Mouse (Mus musculus) MEL (cell line): ENCODE data around the gene Dnajc9. TPM values are rescaled to one million over a fixed set of nuclear protein-coding genes. Genes with fewer than 3 reads are reported as not detected.
A peak's percentile ranks its signal among the peaks of the same experiment; 100 is the strongest.

Experiments
- DNase-seq: peaks from one replicate; pipeline ENCODE4 v3.0.0; 2011; ENCODE audit warnings: low read depth, low spot score
- H3K27ac ChIP-seq: 2 replicates; pipeline ENCODE4 v1.5.1; 2012; ENCODE audit warnings: low read depth, mild to moderate bottlenecking, control low read depth, low read length, moderate library complexity; ENCODE audit not compliant: control insufficient read depth
- H3K27me3 ChIP-seq, 2 experiments: fragments of 150-350 bp in 1 of 2; sonication (generic) in 1 of 2; 2 replicates each; pipeline ENCODE4 v1.6.1; 2012; ENCODE audit warnings: low read length in 2 of 2, mild to moderate bottlenecking in 2 of 2, improper control_type of control experiment in 1 of 2, moderate library complexity in 1 of 2; ENCODE audit not compliant: insufficient read depth in 2 of 2, control insufficient read depth in 1 of 2
- H3K36me3 ChIP-seq, 2 experiments: 2 replicates each; pipeline ENCODE4 v1.6.1; 2012 to 2014; ENCODE audit warnings: low read length in 2 of 2, improper control_type of control experiment in 1 of 2, inconsistent platforms in 1 of 2, mild to moderate bottlenecking in 1 of 2; ENCODE audit not compliant: insufficient read depth in 2 of 2, control insufficient read depth in 1 of 2
- H3K4me1 ChIP-seq, 2 experiments: fragments of 150-350 bp in 1 of 2; sonication (generic) in 1 of 2; 2 replicates each; pipeline ENCODE4 v1.6.1; 2012; ENCODE audit warnings: low read length in 2 of 2, improper control_type of control experiment in 1 of 2, mild to moderate bottlenecking in 1 of 2; ENCODE audit not compliant: insufficient read depth in 2 of 2, control insufficient read depth in 1 of 2
- H3K4me3 ChIP-seq, 2 experiments: fragments of 150-350 bp in 1 of 2; sonication (generic) in 1 of 2; 2 replicates each; pipeline ENCODE4 v1.5.1; 2012; ENCODE audit warnings: low read depth in 2 of 2, low read length in 2 of 2, mild to moderate bottlenecking in 2 of 2, moderate library complexity in 2 of 2, control low read depth in 1 of 2, improper control_type of control experiment in 1 of 2; ENCODE audit not compliant: control insufficient read depth in 1 of 2, insufficient read depth in 1 of 2
- H3K79me2 ChIP-seq: 2 replicates; pipeline ENCODE4 v1.6.1; 2012; ENCODE audit warnings: mild to moderate bottlenecking, low read length, moderate library complexity; ENCODE audit not compliant: control insufficient read depth, poor library complexity, insufficient read depth
- H3K9ac ChIP-seq: 2 replicates; pipeline ENCODE4 v1.6.1; 2012; ENCODE audit warnings: low read depth, mild to moderate bottlenecking, control low read depth, low read length, moderate library complexity; ENCODE audit not compliant: control insufficient read depth, poor library complexity, severe bottlenecking
- H3K9me3 ChIP-seq: fragments of 150-350 bp; sonication (generic); replicated peaks from 2 replicates; pipeline ENCODE4 v1.6.1; 2012; ENCODE audit warnings: mild to moderate bottlenecking, low read length, improper control_type of control experiment, moderate library complexity; ENCODE audit not compliant: insufficient read depth
- BHLHE40 ChIP-seq: IDR thresholded peaks from 2 replicates; pipeline ENCODE4 v1.6.1; 2012; ENCODE audit warnings: low read depth, mild to moderate bottlenecking, inconsistent platforms, low read length, improper control_type of control experiment, borderline replicate concordance
- CHD1 ChIP-seq: IDR thresholded peaks from 2 replicates; pipeline ENCODE4 v1.6.1; 2012; ENCODE audit warnings: low read depth, mild to moderate bottlenecking, inconsistent platforms, low read length, improper control_type of control experiment
- CHD2 ChIP-seq: IDR thresholded peaks from 2 replicates; pipeline ENCODE4 v1.6.1; 2011; ENCODE audit warnings: low read length, improper control_type of control experiment
- CTCF ChIP-seq, 3 experiments: IDR thresholded peaks in 2 of 3; conservative IDR thresholded peaks in 1 of 3; 2 replicates each; pipeline ENCODE4 v1.5.1; 2011 to 2012; ENCODE audit warnings: low read length in 3 of 3, low read depth in 2 of 3, mild to moderate bottlenecking in 2 of 3, improper control_type of control experiment in 1 of 3, inconsistent platforms in 1 of 3, mixed read lengths in 1 of 3, moderate library complexity in 1 of 3; ENCODE audit not compliant: control insufficient read depth in 1 of 3, insufficient read depth in 1 of 3, poor library complexity in 1 of 3, severe bottlenecking in 1 of 3
- E2F4 ChIP-seq: IDR thresholded peaks from 2 replicates; pipeline ENCODE4 v1.6.1; 2011; ENCODE audit warnings: low read depth, low read length, improper control_type of control experiment, borderline replicate concordance
- ELF1 ChIP-seq: IDR thresholded peaks from 2 replicates; pipeline ENCODE4 v1.6.1; 2014; ENCODE audit warnings: low read depth, mild to moderate bottlenecking, inconsistent platforms, low read length, improper control_type of control experiment, moderate library complexity
- EP300 ChIP-seq, 2 experiments: IDR thresholded peaks; 2 replicates each; pipeline ENCODE4 v1.6.1; 2011; ENCODE audit warnings: improper control_type of control experiment in 2 of 2, low read length in 2 of 2, low read depth in 1 of 2, mild to moderate bottlenecking in 1 of 2
- ETS1 ChIP-seq: IDR thresholded peaks from 2 replicates; pipeline ENCODE4 v1.6.1; 2012; ENCODE audit warnings: low read depth, mild to moderate bottlenecking, inconsistent platforms, low read length, improper control_type of control experiment, moderate library complexity
- GABPA ChIP-seq: IDR thresholded peaks from 2 replicates; pipeline ENCODE4 v1.6.1; 2012; ENCODE audit warnings: low read depth, mild to moderate bottlenecking, inconsistent platforms, low read length, improper control_type of control experiment, moderate library complexity
- GATA1 ChIP-seq: IDR thresholded peaks from 2 replicates; pipeline ENCODE4 v1.6.1; 2011; ENCODE audit warnings: low read depth, low read length, improper control_type of control experiment
- JUND ChIP-seq: IDR thresholded peaks from 2 replicates; pipeline ENCODE4 v1.6.1; 2011; ENCODE audit warnings: low read depth, mild to moderate bottlenecking, improper control_type of control experiment, low read length
- KAT2A ChIP-seq: conservative IDR thresholded peaks from 2 replicates; pipeline ENCODE4 v1.6.1; 2012; ENCODE audit warnings: low read depth, low read length, improper control_type of control experiment, inconsistent platforms
- MAFK ChIP-seq: IDR thresholded peaks from 2 replicates; pipeline ENCODE4 v1.6.1; 2011; ENCODE audit warnings: low read depth, mild to moderate bottlenecking, low read length, improper control_type of control experiment, borderline replicate concordance
- MAX ChIP-seq: IDR thresholded peaks from 2 replicates; pipeline ENCODE4 v1.6.1; 2011; ENCODE audit warnings: low read length, improper control_type of control experiment
- MAZ ChIP-seq: IDR thresholded peaks from 2 replicates; pipeline ENCODE4 v1.6.1; 2012; ENCODE audit warnings: low read depth, mild to moderate bottlenecking, inconsistent platforms, low read length, improper control_type of control experiment
- MEF2A ChIP-seq: IDR thresholded peaks from 2 replicates; pipeline ENCODE4 v1.6.1; 2014; ENCODE audit warnings: low read depth, mild to moderate bottlenecking, inconsistent platforms, low read length, improper control_type of control experiment; ENCODE audit not compliant: poor library complexity, insufficient replicate concordance, severe bottlenecking; ENCODE audit errors: extremely low read depth
- MXI1 ChIP-seq: IDR thresholded peaks from 2 replicates; pipeline ENCODE4 v1.6.1; 2011; ENCODE audit warnings: mild to moderate bottlenecking, low read depth, low read length, improper control_type of control experiment
- MYB ChIP-seq: IDR thresholded peaks from 2 replicates; pipeline ENCODE4 v1.6.1; 2011; ENCODE audit warnings: mild to moderate bottlenecking, low read depth, low read length, improper control_type of control experiment
- MYC ChIP-seq: IDR thresholded peaks from 2 replicates; pipeline ENCODE4 v1.6.1; 2011; ENCODE audit warnings: low read depth, mild to moderate bottlenecking, low read length, improper control_type of control experiment, moderate library complexity
- NELFE ChIP-seq: IDR thresholded peaks from 2 replicates; pipeline ENCODE4 v1.6.1; 2011; ENCODE audit warnings: low read depth, low read length, improper control_type of control experiment
- NRF1 ChIP-seq: IDR thresholded peaks from 2 replicates; pipeline ENCODE4 v1.6.1; 2014; ENCODE audit warnings: low read depth, mild to moderate bottlenecking, inconsistent platforms, low read length, improper control_type of control experiment, moderate library complexity; ENCODE audit not compliant: poor library complexity, insufficient read depth, severe bottlenecking
- POLR2A ChIP-seq, 2 experiments: IDR thresholded peaks; 2 replicates each; pipeline ENCODE4 v1.6.1; 2011 to 2012; ENCODE audit warnings: low read length in 2 of 2, mild to moderate bottlenecking in 2 of 2, control low read depth in 1 of 2, improper control_type of control experiment in 1 of 2, low read depth in 1 of 2, moderate library complexity in 1 of 2; ENCODE audit not compliant: control insufficient read depth in 1 of 2, insufficient read depth in 1 of 2, poor library complexity in 1 of 2
- POLR2AphosphoS2 ChIP-seq: IDR thresholded peaks from 2 replicates; pipeline ENCODE4 v1.6.1; 2011; ENCODE audit warnings: low read length, improper control_type of control experiment
- POLR2AphosphoS5 ChIP-seq: IDR thresholded peaks from 2 replicates; pipeline ENCODE4 v1.6.1; 2012; ENCODE audit warnings: low read depth, borderline replicate concordance, mild to moderate bottlenecking, inconsistent platforms, low read length, moderate library complexity, mixed read lengths
- RAD21 ChIP-seq: IDR thresholded peaks from 2 replicates; pipeline ENCODE4 v1.6.1; 2011; ENCODE audit warnings: mild to moderate bottlenecking, low read depth, low read length, improper control_type of control experiment
- RCOR1 ChIP-seq: IDR thresholded peaks from 2 replicates; pipeline ENCODE4 v1.6.1; 2012; ENCODE audit warnings: low read depth, mild to moderate bottlenecking, inconsistent platforms, low read length, improper control_type of control experiment
- SIN3A ChIP-seq: IDR thresholded peaks from 2 replicates; pipeline ENCODE4 v1.6.1; 2012; ENCODE audit warnings: low read length, improper control_type of control experiment, inconsistent platforms
- SMC3 ChIP-seq: IDR thresholded peaks from 2 replicates; pipeline ENCODE4 v1.6.1; 2011; ENCODE audit warnings: low read depth, low read length, improper control_type of control experiment
- TAL1 ChIP-seq: IDR thresholded peaks from 2 replicates; pipeline ENCODE4 v1.6.1; 2012; ENCODE audit warnings: mild to moderate bottlenecking, inconsistent platforms, low read length, moderate library complexity, mixed read lengths
- TBP ChIP-seq: IDR thresholded peaks from 2 replicates; pipeline ENCODE4 v1.8.0; 2011; ENCODE audit warnings: low read depth, low read length, improper control_type of control experiment
- TCF12 ChIP-seq: IDR thresholded peaks from 2 replicates; pipeline ENCODE4 v1.6.1; 2014; ENCODE audit warnings: low read depth, mild to moderate bottlenecking, inconsistent platforms, low read length, improper control_type of control experiment, moderate library complexity
- UBTF ChIP-seq: IDR thresholded peaks from 2 replicates; pipeline ENCODE4 v1.6.1; 2012; ENCODE audit warnings: low read depth, mild to moderate bottlenecking, inconsistent platforms, low read length, improper control_type of control experiment, moderate library complexity, borderline replicate concordance; ENCODE audit not compliant: insufficient read depth
- USF1 ChIP-seq: IDR thresholded peaks from 2 replicates; pipeline ENCODE4 v1.6.1; 2014; ENCODE audit warnings: low read depth, mild to moderate bottlenecking, inconsistent platforms, low read length, improper control_type of control experiment, moderate library complexity
- USF2 ChIP-seq, 2 experiments: IDR thresholded peaks; 2 replicates each; pipeline ENCODE4 v1.6.1; 2011 to 2012; ENCODE audit warnings: improper control_type of control experiment in 2 of 2, low read length in 2 of 2, borderline replicate concordance in 1 of 2, inconsistent platforms in 1 of 2, low read depth in 1 of 2, mild to moderate bottlenecking in 1 of 2; ENCODE audit not compliant: insufficient read depth in 1 of 2
- ZC3H11A ChIP-seq: IDR thresholded peaks from 2 replicates; pipeline ENCODE4 v1.6.1; 2012; ENCODE audit warnings: low read depth, mild to moderate bottlenecking, inconsistent platforms, low read length, improper control_type of control experiment
- ZKSCAN1 ChIP-seq: IDR thresholded peaks from 2 replicates; pipeline ENCODE4 v1.6.1; 2012; ENCODE audit warnings: low read depth, mild to moderate bottlenecking, inconsistent platforms, low read length, improper control_type of control experiment, moderate library complexity
- ZMIZ1 ChIP-seq: IDR thresholded peaks from 2 replicates; pipeline ENCODE4 v1.6.1; 2012; ENCODE audit warnings: low read depth, mild to moderate bottlenecking, inconsistent platforms, low read length, improper control_type of control experiment, moderate library complexity
- ZNF384 ChIP-seq: IDR thresholded peaks from 2 replicates; pipeline ENCODE4 v1.6.1; 2012; ENCODE audit warnings: low read depth, mild to moderate bottlenecking, inconsistent platforms, low read length, improper control_type of control experiment
- polyA plus RNA-seq, 2 experiments: library from polyadenylated mRNA; stranded (reverse) in 1 of 2; unstranded in 1 of 2; fragments of >175 nt in 1 of 2; fragments of >200 nt in 1 of 2; gene quantifications; 2 replicates each; pipeline versions ENCODE4 v1.2.1 to v1.2.4; 2012; ENCODE audit warnings: low replicate concordance in 2 of 2, low read depth in 1 of 2; ENCODE audit not compliant: insufficient read length in 2 of 2, insufficient read depth in 1 of 2, missing spikeins in 1 of 2
- total RNA-seq: library from RNA; depleted of rRNA; stranded (reverse); fragments of 300-350 nt; gene quantifications from 2 replicates; pipeline ENCODE4 v1.2.3, GENCODE M21; 2012

Dnajc9 gene
- total and polyA plus RNA-seq, 3 experiments, result 114 to 385 (median 138) TPM

GRCm38 (mm10) chr14:20377112-20377521 is 11.6 kb downstream of the Dnajc9 start:
- Histone ChIP-seq H3K79me2 (no peaks in the 10 kb centered on the region), H3K27me3 (no peaks in the 10 kb centered on the region), H3K27ac (peak overlapping the region; percentile 79), H3K4me3 (no peak overlapping the region), H3K9me3 (no peaks in the 10 kb centered on the region), H3K4me1 (peaks cover 15 to 17% of the 10 kb centered on the region in 2 experiments), H3K36me3 (peaks cover 0 to 26% of the 10 kb centered on the region in 2 experiments; a peak in 2 of 4 replicates), H3K9ac (no peak overlapping the region; the same call in 1 of the 2 replicates)
- peak; percentile 96 for DNase-seq
- TF ChIP-seq USF1 (no peak), ZNF384 (no peak), KAT2A (no peak), CTCF (IDR thresholded peaks at IDR 0.05 in 2 of 3, conservative IDR thresholded peaks at IDR 0.05 in 1 of 3; ENCODE audit: control insufficient read depth in 1 of 3, insufficient read depth in 1 of 3, low read depth in 2 of 3, low read length in 3 of 3, poor library complexity in 1 of 3, severe bottlenecking in 1 of 3) (no peak), ETS1 (peak; percentile 93), ZC3H11A (no peak), CHD2 (no peak), MYC (peak; percentile 75; the same call in 1 of the 2 replicates), NELFE (no peak), POLR2AphosphoS2 (no peak), USF2 (IDR thresholded peaks at IDR 0.05; ENCODE audit: borderline replicate concordance in 1 of 2, insufficient read depth in 1 of 2, low read depth in 1 of 2, low read length in 2 of 2) (no peak), CHD1 (no peak), MAZ (no peak), POLR2AphosphoS5 (no peak), MEF2A (no peak), JUND (no peak), MAFK (no peak), UBTF (no peak), TAL1 (peak; percentile 40; the same call in 1 of the 2 replicates), MAX (peak; percentile 85), GABPA (no peak), RCOR1 (0 out of 2 replicates have a peak, but pooled peaks have one; percentile 14), ZKSCAN1 (no peak), SIN3A (peak; percentile 95), MXI1 (peak; percentile 85), SMC3 (no peak), POLR2A (IDR thresholded peaks at IDR 0.05; ENCODE audit: control insufficient read depth in 1 of 2, insufficient read depth in 1 of 2, low read depth in 1 of 2, low read length in 2 of 2, poor library complexity in 1 of 2) (peak in 1 of 2 experiments; percentile 18; a peak in 1 of 4 replicates), E2F4 (no peak), RAD21 (no peak), BHLHE40 (no peak), MYB (no peak), ELF1 (no peak), EP300 (IDR thresholded peaks at IDR 0.05; ENCODE audit: low read depth in 1 of 2, low read length in 2 of 2) (peak in 1 of 2 experiments; percentile 69; a peak in 2 of 4 replicates), TCF12 (peak; percentile 9; the same call in 1 of the 2 replicates), ZMIZ1 (no peak), NRF1 (no peak), TBP (peak; percentile 71), GATA1 (peak; percentile 85)
